Mouse (Mus musculus) G1E (cell line): ENCODE measurements around the gene Cers6. TPM values are rescaled to one million over a fixed set of nuclear protein-coding genes. Genes with fewer than 3 reads are reported as not detected.

Source experiments
- ATAC-seq: 2 replicates; pipeline ENCODE4 v1.8.0; 2016; ENCODE audit warnings: mild to moderate bottlenecking; ENCODE audit not compliant: insufficient number of reproducible peaks, poor library complexity, low FRiP score, severe bottlenecking; ENCODE audit errors: extremely low read depth
- DNase-seq: peaks from one replicate; pipeline ENCODE4 v3.0.0; 2012; ENCODE audit warnings: low spot score
- H3K27me3 ChIP-seq: 2 replicates; pipeline ENCODE4 v1.6.1; 2012; ENCODE audit warnings: mild to moderate bottlenecking, low read length, inconsistent platforms; ENCODE audit not compliant: insufficient read depth
- H3K36me3 ChIP-seq: replicated peaks from 2 replicates; pipeline ENCODE3; 2012; ENCODE audit warnings: mild to moderate bottlenecking, inconsistent platforms
- H3K4me1 ChIP-seq: 2 replicates; pipeline ENCODE4 v1.6.1; 2012; ENCODE audit warnings: low read depth, low read length, inconsistent platforms, mixed read lengths; ENCODE audit not compliant: insufficient read depth
- H3K4me3 ChIP-seq: 2 replicates; pipeline ENCODE4 v1.5.1; 2012; ENCODE audit warnings: low read depth, mild to moderate bottlenecking, inconsistent platforms, low read length, moderate library complexity, mixed read lengths
- H3K9me3 ChIP-seq: replicated peaks from 2 replicates; pipeline ENCODE4 v1.6.1; 2012; ENCODE audit warnings: inconsistent platforms
- CTCF ChIP-seq: IDR thresholded peaks from 2 replicates; pipeline ENCODE4 v1.5.1; 2012; ENCODE audit warnings: low read depth, low read length, inconsistent platforms, mixed read lengths
- GATA1 ChIP-seq: IDR thresholded peaks from 2 replicates; pipeline ENCODE4 v1.6.1; 2012; ENCODE audit warnings: borderline replicate concordance, low read length, inconsistent platforms, mixed read lengths
- GATA2 ChIP-seq: IDR thresholded peaks from 2 replicates; pipeline ENCODE4 v1.6.1; 2012; ENCODE audit warnings: low read depth, low read length, inconsistent platforms, borderline replicate concordance
- POLR2AphosphoS5 ChIP-seq: IDR thresholded peaks from 2 replicates; pipeline ENCODE4 v1.6.1; 2012; ENCODE audit warnings: low read depth, low read length, inconsistent platforms; ENCODE audit not compliant: insufficient replicate concordance
- TAL1 ChIP-seq: conservative IDR thresholded peaks from 2 replicates; pipeline ENCODE4 v1.6.1; 2012; ENCODE audit warnings: low read depth, low read length, inconsistent platforms, mixed read lengths
- polyA plus RNA-seq: library from polyadenylated mRNA; stranded (reverse); fragments of >175 nt; gene quantifications from 2 replicates; pipeline ENCODE4 v1.2.3, GENCODE M21; 2012
- total RNA-seq, 2 experiments: library from RNA; stranded (forward) in 1 of 2; stranded (reverse) in 1 of 2; fragments of 200-1000 nt in 1 of 2; fragments of >200 nt in 1 of 2; fragmentation: Nextera tagmentation in 1 of 2; gene quantifications; 2 replicates each; pipeline ENCODE4 v1.2.3; 2014 to 2017

Gene Cers6
- total and polyA plus RNA-seq, 3 experiments = 14.8 to 92.4 (median 55.7) TPM

DNA sequence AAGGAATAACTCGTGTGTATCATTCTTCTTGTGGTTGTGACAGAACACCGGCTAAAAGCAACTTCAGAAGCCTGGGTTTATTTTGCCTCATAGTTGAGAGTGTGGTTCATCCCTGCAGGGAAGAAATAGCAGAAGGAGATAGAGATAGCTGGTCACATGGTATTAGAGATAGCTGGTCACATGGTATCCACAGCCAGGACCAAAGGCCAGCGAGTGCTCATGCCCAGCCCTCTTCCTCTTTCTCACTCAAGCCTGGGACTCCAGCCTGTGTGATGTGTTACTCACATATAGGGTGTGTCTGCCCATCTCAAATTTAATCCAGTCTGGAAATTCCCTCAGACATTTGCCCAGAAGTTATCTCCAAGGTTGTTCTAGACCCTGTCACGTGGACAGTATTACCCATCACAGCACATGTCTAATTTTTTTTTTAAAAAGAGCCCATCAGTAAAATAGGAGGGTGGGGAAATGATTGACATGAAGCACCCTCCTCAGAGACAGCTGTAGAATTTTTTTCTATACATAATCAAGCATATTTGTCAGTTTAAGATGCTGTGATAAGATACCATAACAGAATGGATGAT lies 17.9 kb downstream of the Cers6 start:
- peak; percentile 40 for DNase-seq
- TF ChIP-seq GATA2 = no peak
- TF ChIP-seq CTCF = no peak
- peak; percentile 86 for TF ChIP-seq TAL1
- TF ChIP-seq POLR2AphosphoS5 = no peak
- Histone ChIP-seq H3K9me3 (peaks cover 6% of the 10 kb centered on the region; the same call in 1 of the 2 replicates), H3K4me1 (peaks cover 50% of the 10 kb centered on the region), H3K4me3 (no peak overlapping the region), H3K36me3 (peaks cover 41% of the 10 kb centered on the region), H3K27me3 (no peaks in the 10 kb centered on the region)
- ATAC-seq = peak; percentile 95

DNA sequence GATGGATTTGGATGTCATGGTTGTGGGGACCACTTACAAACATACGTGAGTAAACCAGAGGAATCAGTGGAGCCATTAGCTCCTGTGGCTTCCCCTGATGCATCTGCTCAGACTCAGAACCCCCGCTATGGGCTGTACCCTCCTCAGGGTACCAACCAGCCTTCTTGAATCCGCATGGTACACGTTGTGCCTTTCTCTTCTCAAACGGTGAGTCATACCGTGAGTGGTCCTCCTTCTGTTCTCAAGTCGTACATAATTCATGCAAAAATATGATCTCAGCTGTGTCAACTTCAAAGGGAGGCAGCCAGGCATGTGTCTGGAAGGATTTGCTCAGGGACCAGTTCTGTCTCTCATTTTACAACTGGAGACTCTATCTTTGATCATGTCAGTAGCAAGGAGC lies 23.3 kb downstream of the Cers6 start:
- Histone ChIP-seq H3K27me3 (no peaks in the 10 kb centered on the region), H3K9me3 (no peaks in the 10 kb centered on the region), H3K4me1 (peaks cover 58% of the 10 kb centered on the region), H3K36me3 (peaks cover 45% of the 10 kb centered on the region), H3K4me3 (no peak overlapping the region)
- no peak for TF ChIP-seq TAL1
- TF ChIP-seq POLR2AphosphoS5 = no peak
- TF ChIP-seq GATA2 = no peak
- TF ChIP-seq CTCF = no peak
- TF ChIP-seq GATA1 = no peak
- no peak for DNase-seq
- no peak for ATAC-seq

DNA sequence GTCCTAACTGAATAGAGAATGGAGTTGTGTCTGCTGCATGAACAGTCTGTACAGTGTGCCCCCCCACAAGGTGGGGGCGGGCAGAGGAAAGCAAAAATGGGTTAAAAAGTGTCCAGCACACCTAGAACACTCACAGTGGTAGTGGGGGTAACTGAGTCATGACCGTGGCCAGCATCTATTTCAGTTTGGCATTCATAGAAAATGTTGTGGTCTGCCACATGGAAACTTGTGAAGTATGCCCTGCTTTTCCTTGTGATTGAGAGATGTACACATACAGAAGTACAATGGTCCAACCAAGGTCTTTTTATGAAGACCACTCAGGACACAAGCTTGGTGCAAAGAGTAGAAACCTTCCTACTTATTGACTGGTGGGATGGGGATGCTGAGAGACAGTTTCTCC lies 24.0 kb downstream of the Cers6 start:
- Histone ChIP-seq H3K27me3 (no peaks in the 10 kb centered on the region), H3K4me1 (peaks cover 60% of the 10 kb centered on the region), H3K36me3 (peaks cover 45% of the 10 kb centered on the region), H3K4me3 (no peak overlapping the region), H3K9me3 (no peaks in the 10 kb centered on the region)
- DNase-seq = no peak
- ATAC-seq = no peak
- no peak for TF ChIP-seq GATA1
- no peak for TF ChIP-seq TAL1
- no peak for TF ChIP-seq GATA2
- TF ChIP-seq POLR2AphosphoS5 = no peak
- TF ChIP-seq CTCF = no peak

DNA sequence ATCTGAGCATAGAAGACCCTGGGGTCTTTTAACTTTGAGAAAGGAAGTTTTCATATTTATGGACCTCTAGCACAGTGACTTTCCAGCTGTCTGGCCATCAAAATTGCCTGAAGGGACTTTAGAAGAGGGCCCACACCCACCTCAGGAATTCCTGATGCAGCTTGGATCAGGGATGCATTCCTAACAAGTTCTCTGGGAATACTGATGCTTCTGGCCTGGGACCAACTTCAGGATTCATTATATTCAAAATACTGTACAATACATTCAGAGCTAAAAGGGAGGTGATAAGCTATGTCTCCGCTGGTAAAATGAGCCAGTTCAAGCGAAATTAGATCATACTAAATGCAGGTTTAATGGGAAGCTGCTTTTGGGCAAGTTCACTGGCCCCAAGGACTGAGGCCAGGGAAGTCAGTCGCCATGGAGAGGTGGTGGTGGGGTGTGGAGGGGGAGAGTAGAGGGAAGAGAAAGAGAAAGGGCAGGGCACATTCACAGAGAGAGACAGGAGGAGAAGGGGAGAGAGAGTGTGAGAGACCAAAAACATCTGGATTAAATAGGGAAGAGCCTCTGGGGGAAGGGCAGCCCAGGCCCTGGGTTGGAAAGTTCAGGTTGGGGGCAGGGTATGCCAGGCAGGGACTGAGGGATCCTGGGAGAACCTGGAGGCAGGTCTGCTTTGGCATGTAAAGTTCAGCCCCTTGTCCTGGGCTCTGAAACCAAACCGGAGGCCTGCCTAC lies 24.7 kb downstream of the Cers6 start:
- no peak for TF ChIP-seq POLR2AphosphoS5
- no peak for TF ChIP-seq TAL1
- TF ChIP-seq GATA1 = no peak
- no peak for TF ChIP-seq GATA2
- no peak for TF ChIP-seq CTCF

DNA sequence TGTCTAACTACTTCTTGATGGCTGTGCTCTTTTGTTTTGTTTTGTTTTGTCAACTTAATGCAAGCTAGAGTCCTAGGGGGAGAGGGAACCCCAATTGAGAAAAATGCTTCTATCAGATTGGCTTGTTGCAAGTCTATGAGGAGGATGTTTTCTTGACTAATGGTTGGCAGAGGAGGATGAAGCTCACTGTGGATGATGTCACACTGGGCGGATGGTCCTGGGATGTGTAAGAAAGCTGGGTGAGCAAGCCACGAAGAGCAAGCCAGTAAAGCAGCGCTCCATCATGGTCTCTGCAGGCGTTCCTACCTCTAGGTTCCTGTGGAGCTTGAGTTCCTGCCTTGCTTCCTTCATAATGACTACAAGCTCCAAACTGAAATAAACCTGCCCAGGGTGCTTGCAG lies 25.4 kb downstream of the Cers6 start:
- TF ChIP-seq GATA1 (no peak), POLR2AphosphoS5 (no peak), CTCF (no peak), TAL1 (no peak), GATA2 (no peak)
- Histone ChIP-seq H3K4me3 (no peak overlapping the region), H3K9me3 (no peaks in the 10 kb centered on the region), H3K36me3 (peaks cover 38% of the 10 kb centered on the region), H3K4me1 (peaks cover 57% of the 10 kb centered on the region), H3K27me3 (no peaks in the 10 kb centered on the region)
- DNase-seq (no peak), ATAC-seq (no peak)

More for the DNA sequence above, 24.7 kb downstream of the Cers6 start:
- Histone ChIP-seq H3K4me1 (peaks cover 58% of the 10 kb centered on the region), H3K36me3 (peaks cover 40% of the 10 kb centered on the region), H3K9me3 (no peaks in the 10 kb centered on the region), H3K27me3 (no peaks in the 10 kb centered on the region), H3K4me3 (no peak overlapping the region)
- ATAC-seq = no peak
- no peak for DNase-seq

DNA sequence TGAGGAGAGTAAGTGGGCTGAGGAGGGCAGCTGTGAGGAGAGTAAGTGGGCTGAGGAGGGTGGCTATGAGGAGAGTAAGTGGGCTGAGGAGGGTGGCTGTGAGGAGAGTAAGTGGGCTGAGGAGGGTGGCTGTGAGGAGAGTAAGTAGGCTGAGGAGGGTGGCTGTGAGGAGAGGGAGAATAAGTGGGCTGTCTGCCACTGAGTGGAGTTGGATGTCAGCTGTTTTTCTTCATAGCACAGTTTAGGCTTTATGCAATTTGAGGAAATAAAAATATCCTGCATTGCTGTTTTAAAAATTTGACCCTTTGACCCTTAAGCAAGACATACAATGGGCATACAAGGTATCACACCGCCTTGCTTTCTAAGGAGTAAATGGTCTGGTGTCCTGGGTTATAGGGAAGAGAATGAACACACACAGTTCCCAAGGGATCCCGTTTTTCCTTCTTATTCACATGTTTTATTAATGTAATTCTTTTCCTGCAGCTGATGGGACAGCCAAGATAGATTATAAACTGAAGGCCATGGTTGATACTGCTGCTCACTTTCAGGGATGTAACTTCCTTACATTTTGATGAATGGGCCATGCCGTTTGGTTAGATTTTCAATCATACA lies 27.0 kb downstream of the Cers6 start:
- Histone ChIP-seq H3K9me3 (no peaks in the 10 kb centered on the region), H3K27me3 (no peaks in the 10 kb centered on the region), H3K4me3 (peak overlapping the region; percentile 9; the same call in 1 of the 2 replicates), H3K4me1 (peaks cover 66% of the 10 kb centered on the region), H3K36me3 (peaks cover 34% of the 10 kb centered on the region)
- no peak for ATAC-seq
- TF ChIP-seq GATA2 (no peak), GATA1 (no peak), POLR2AphosphoS5 (no peak), CTCF (no peak), TAL1 (no peak)
- no peak for DNase-seq
